Mouse (Mus musculus): ENCODE data around the gene Extl1. TPM values are rescaled to one million over a fixed set of nuclear protein-coding genes. Genes with fewer than 3 reads are reported as not detected.
"Not testable (repeated sequence)": the region's sequence is repeated elsewhere in the genome, so short reads cannot be mapped to it uniquely, and the experiment has no call there.

Extl1 gene
- polyA plus RNA-seq (2012; rRNA removed) (0.04 and 0.16 TPM in 2 replicates), polyA plus RNA-seq (2014; fragmentation: Nextera tagmentation; extraction: Ambion mirVana) (0.04 and 0.11 TPM in 2 replicates)

GRCm38 (mm10) chr4:134383750-134384149 is at the start of gene Extl1:
Gene Extl1, minus strand, starts transcription at chr4:134383850.
- H3K9me3 ChIP-seq (ENCODE audit: control insufficient read depth, low read length); H3K36me3 ChIP-seq (replicated peaks; ENCODE audit: control insufficient read depth, insufficient read depth, low read depth); H3K4me3 ChIP-seq (ENCODE audit: insufficient read depth in 1 of 2, low read depth in 2 of 2, low read length in 2 of 2); H3K4me1 ChIP-seq (replicated peaks; ENCODE audit: control insufficient read depth in 2 of 2, insufficient read depth in 2 of 2, low read length in 1 of 2); ATAC-seq (ENCODE audit: insufficient read depth); H3K27me3 ChIP-seq (ENCODE audit: control insufficient read depth, insufficient read depth, low read length); H3K9ac ChIP-seq (replicated peaks); H3K4me2 ChIP-seq (ENCODE audit: low read depth); H3K27ac ChIP-seq; DNase-seq (ENCODE audit: low read depth in 3 of 3, low spot score in 3 of 3): not testable (repeated sequence)
- 80% methylated on average over 2 of the region's 6 CpGs for WGBS (ENCODE audit: insufficient replicate concordance)

- H3K4me3 ChIP-seq (ENCODE audit: insufficient read depth in 1 of 2, low read depth in 2 of 2, low read length in 2 of 2) = no peak overlapping the region
- DNase-seq (ENCODE audit: low read depth in 3 of 3, low spot score in 3 of 3) (no peak), ATAC-seq (ENCODE audit: insufficient read depth) (no peak)
- H3K9me3 ChIP-seq (ENCODE audit: control insufficient read depth, low read length) = no peaks in the 10 kb centered on the region
- TF ChIP-seq EP300 (IDR thresholded peaks at IDR 0.05; ENCODE audit: low read depth) = no peak
- TF ChIP-seq CTCF (IDR thresholded peaks at IDR 0.05; ENCODE audit: low read depth) = no peak
- no peak overlapping the region for H3K9ac ChIP-seq (replicated peaks)
- H3K27me3 ChIP-seq (ENCODE audit: control insufficient read depth, insufficient read depth, low read length) = no peaks in the 10 kb centered on the region
- no peaks in the 10 kb centered on the region for H3K4me1 ChIP-seq (replicated peaks; ENCODE audit: control insufficient read depth in 2 of 2, insufficient read depth in 2 of 2, low read length in 1 of 2)
- WGBS (ENCODE audit: insufficient replicate concordance) = 73% methylated on average over 15 of the region's 15 CpGs
- H3K27ac ChIP-seq = no peak overlapping the region
- H3K4me2 ChIP-seq (ENCODE audit: low read depth) = no peak overlapping the region
- no peaks in the 10 kb centered on the region for H3K36me3 ChIP-seq (replicated peaks; ENCODE audit: control insufficient read depth, insufficient read depth, low read depth)
These were observed 49.2 kb upstream of the Extl1 start for GRCm38 (mm10) chr4:134432686-134433360.

GRCm38 (mm10) chr4:134430381-134431004 is 46.8 kb upstream of the Extl1 start:
- H3K27me3 ChIP-seq (ENCODE audit: control insufficient read depth, insufficient read depth, low read length) = no peaks in the 10 kb centered on the region
- no peaks in the 10 kb centered on the region for H3K4me1 ChIP-seq (replicated peaks; ENCODE audit: control insufficient read depth in 2 of 2, insufficient read depth in 2 of 2, low read length in 1 of 2)
- no peak for TF ChIP-seq CTCF (IDR thresholded peaks at IDR 0.05; ENCODE audit: low read depth)
- TF ChIP-seq EP300 (IDR thresholded peaks at IDR 0.05; ENCODE audit: low read depth) = no peak
- H3K27ac ChIP-seq = no peak overlapping the region
- H3K36me3 ChIP-seq (replicated peaks; ENCODE audit: control insufficient read depth, insufficient read depth, low read depth) = no peaks in the 10 kb centered on the region
- no peak overlapping the region for H3K9ac ChIP-seq (replicated peaks)
- no peaks in the 10 kb centered on the region for H3K9me3 ChIP-seq (ENCODE audit: control insufficient read depth, low read length)
- 60% methylated on average over 23 of the region's 23 CpGs for WGBS (ENCODE audit: insufficient replicate concordance)
- no peak overlapping the region for H3K4me2 ChIP-seq (ENCODE audit: low read depth)
- H3K4me3 ChIP-seq (ENCODE audit: insufficient read depth in 1 of 2, low read depth in 2 of 2, low read length in 2 of 2) = no peak overlapping the region
- DNase-seq (ENCODE audit: low read depth in 3 of 3, low spot score in 3 of 3) (no peak), ATAC-seq (ENCODE audit: insufficient read depth) (no peak)

- Histone ChIP-seq H3K4me1 (replicated peaks; ENCODE audit: control insufficient read depth in 2 of 2, insufficient read depth in 2 of 2, low read length in 1 of 2) (no peaks in the 10 kb centered on the region), H3K4me2 (ENCODE audit: low read depth) (no peak overlapping the region), H3K27ac (no peak overlapping the region), H3K27me3 (ENCODE audit: control insufficient read depth, insufficient read depth, low read length) (no peaks in the 10 kb centered on the region), H3K36me3 (replicated peaks; ENCODE audit: control insufficient read depth, insufficient read depth, low read depth) (no peaks in the 10 kb centered on the region), H3K9me3 (ENCODE audit: control insufficient read depth, low read length) (no peaks in the 10 kb centered on the region), H3K9ac (replicated peaks) (no peak overlapping the region), H3K4me3 (ENCODE audit: insufficient read depth in 1 of 2, low read depth in 2 of 2, low read length in 2 of 2) (no peak overlapping the region)
- no peak for ATAC-seq (ENCODE audit: insufficient read depth)
- TF ChIP-seq CTCF (IDR thresholded peaks at IDR 0.05; ENCODE audit: low read depth) = no peak
- no peak for TF ChIP-seq EP300 (IDR thresholded peaks at IDR 0.05; ENCODE audit: low read depth)
- no peak for DNase-seq (ENCODE audit: low read depth in 3 of 3, low spot score in 3 of 3)
- 71% methylated on average over 7 of the region's 7 CpGs for WGBS (ENCODE audit: insufficient replicate concordance)
These were observed 41.4 kb upstream of the Extl1 start for GRCm38 (mm10) chr4:134425088-134425487.

GRCm38 (mm10) chr4:134423949-134424348 is 40.3 kb upstream of the Extl1 start:
- Histone ChIP-seq H3K4me2 (ENCODE audit: low read depth) (no peak overlapping the region), H3K36me3 (replicated peaks; ENCODE audit: control insufficient read depth, insufficient read depth, low read depth) (no peaks in the 10 kb centered on the region), H3K9ac (replicated peaks) (no peak overlapping the region), H3K4me3 (ENCODE audit: insufficient read depth in 1 of 2, low read depth in 2 of 2, low read length in 2 of 2) (no peak overlapping the region), H3K27ac (no peak overlapping the region), H3K4me1 (replicated peaks; ENCODE audit: control insufficient read depth in 2 of 2, insufficient read depth in 2 of 2, low read length in 1 of 2) (no peaks in the 10 kb centered on the region), H3K27me3 (ENCODE audit: control insufficient read depth, insufficient read depth, low read length) (no peaks in the 10 kb centered on the region), H3K9me3 (ENCODE audit: control insufficient read depth, low read length) (no peaks in the 10 kb centered on the region)
- 63% methylated on average over 7 of the region's 7 CpGs for WGBS (ENCODE audit: insufficient replicate concordance)
- ATAC-seq (ENCODE audit: insufficient read depth) (no peak), DNase-seq (ENCODE audit: low read depth in 3 of 3, low spot score in 3 of 3) (no peak)
- TF ChIP-seq EP300 (IDR thresholded peaks at IDR 0.05; ENCODE audit: low read depth) = no peak
- TF ChIP-seq CTCF (IDR thresholded peaks at IDR 0.05; ENCODE audit: low read depth) = no peak
